Mouse (Mus musculus) neural tube, embryonic 14.5 days (tissue): Measurements from ENCODE around the gene Celsr3. TPM values are rescaled to one million over a fixed set of nuclear protein-coding genes. Genes with fewer than 3 reads are reported as not detected.

ENCODE experiments used
- ATAC-seq: fragments of 200-750 bp; cut with Nextera tagmentation; 2 replicates; pipeline ENCODE4 v1.8.0; 2017; ENCODE audit warnings: low read depth, mild to moderate bottlenecking, moderate TSS enrichment, moderate library complexity
- H3K27ac ChIP-seq: fragments of 300-500 bp; sonication (generic); 2 replicates; pipeline ENCODE4 v1.5.1; 2014; ENCODE audit warnings: low read depth, mild to moderate bottlenecking, control low read depth, low read length, moderate library complexity, mixed read lengths
- H3K27me3 ChIP-seq: fragments of 300-500 bp; sonication (generic); 2 replicates; pipeline ENCODE4 v1.6.1; 2014; ENCODE audit warnings: low read length; ENCODE audit not compliant: control insufficient read depth, insufficient read depth
- H3K36me3 ChIP-seq: fragments of 300-500 bp; sonication (generic); 2 replicates; pipeline ENCODE4 v1.6.1; 2014; ENCODE audit warnings: low read length, mixed read lengths; ENCODE audit not compliant: control insufficient read depth, insufficient read depth
- H3K4me1 ChIP-seq: fragments of 300-500 bp; sonication (generic); 2 replicates; pipeline ENCODE4 v1.6.1; 2014; ENCODE audit warnings: low read length; ENCODE audit not compliant: control insufficient read depth, insufficient read depth
- H3K4me2 ChIP-seq: fragments of 300-500 bp; sonication (generic); 2 replicates; pipeline ENCODE4 v1.6.1; 2014; ENCODE audit warnings: mild to moderate bottlenecking, low read depth, low read length, control low read depth
- H3K4me3 ChIP-seq: fragments of 300-500 bp; sonication (generic); 2 replicates; pipeline ENCODE4 v1.5.1; 2014; ENCODE audit warnings: low read depth, low read length, control low read depth, mixed read lengths
- H3K9ac ChIP-seq: fragments of 300-500 bp; sonication (generic); replicated peaks from 2 replicates; pipeline ENCODE4 v1.6.1; 2014; ENCODE audit warnings: low read depth, mild to moderate bottlenecking, control low read depth, low read length, mixed read lengths
- H3K9me3 ChIP-seq: fragments of 300-500 bp; sonication (generic); 2 replicates; pipeline ENCODE4 v1.6.1; 2016; ENCODE audit warnings: low read length; ENCODE audit not compliant: control insufficient read depth
- WGBS: fragments of 180-500 bp; shearing (Covaris S2); extraction: QIAGEN DNeasy Blood & Tissue Kit; methylation state at CpG from one replicate; pipeline ENCODE4 v1.1.7; 2014; 5-methylcytosine and 5-hydroxymethylcytosine counted together
- polyA plus RNA-seq: library from polyadenylated mRNA; unstranded; fragments of >200 nt; fragmentation: Nextera tagmentation; extraction: Ambion mirVana; gene quantifications from 2 replicates; pipeline ENCODE4 v1.2.1, GENCODE M21; 2014

The Celsr3 gene
- polyA plus RNA-seq, 1 experiment from 2014 or later: 21.6 TPM

- H3K9me3 ChIP-seq: no peaks in the 10 kb centered on the region
- no peak overlapping the region for H3K27ac ChIP-seq
- peak overlapping the region; percentile 23; the same call in 1 of the 2 replicates for H3K4me3 ChIP-seq
- H3K36me3 ChIP-seq: peaks cover 55% of the 10 kb centered on the region
- H3K27me3 ChIP-seq: no peaks in the 10 kb centered on the region; the same call in 1 of the 2 replicates
- ATAC-seq: no peak
- H3K4me1 ChIP-seq: peaks cover 43% of the 10 kb centered on the region
- H3K4me2 ChIP-seq: peak overlapping the region; percentile 52
- no peak overlapping the region for H3K9ac ChIP-seq
- 8% methylated on average over 23 of the region's 23 CpGs for WGBS
Measured at GRCm38 (mm10) chr9:108831637-108832036, 5.5 kb downstream of the Celsr3 start.

GRCm38 (mm10) chr9:108832390-108833108, 6.4 kb downstream of the Celsr3 start:
- Histone ChIP-seq H3K4me1 (peaks cover 37% of the 10 kb centered on the region), H3K9ac (no peak overlapping the region)

GRCm38 (mm10) chr9:108842989-108843388, 16.9 kb downstream of the Celsr3 start:
- peaks cover 75% of the 10 kb centered on the region for H3K36me3 ChIP-seq
- no peaks in the 10 kb centered on the region for H3K9me3 ChIP-seq
- H3K27me3 ChIP-seq: no peaks in the 10 kb centered on the region
- no peak overlapping the region for H3K4me3 ChIP-seq
- H3K4me2 ChIP-seq: no peak overlapping the region
- no peak for ATAC-seq
- 23% methylated on average over 14 of the region's 14 CpGs for WGBS
- no peaks in the 10 kb centered on the region for H3K4me1 ChIP-seq
- H3K9ac ChIP-seq: no peak overlapping the region
- no peak overlapping the region for H3K27ac ChIP-seq

More at GRCm38 (mm10) chr9:108832390-108833108, 6.4 kb downstream of the Celsr3 start:
- H3K27ac ChIP-seq: no peak overlapping the region
- H3K9me3 ChIP-seq: no peaks in the 10 kb centered on the region
- peak; percentile 93 for ATAC-seq
- peaks cover 59% of the 10 kb centered on the region for H3K36me3 ChIP-seq
- H3K4me3 ChIP-seq: peak overlapping the region; percentile 23
- 7% methylated on average over 41 of the region's 46 CpGs for WGBS
- H3K27me3 ChIP-seq: no peaks in the 10 kb centered on the region; the same call in 1 of the 2 replicates
- H3K4me2 ChIP-seq: peak overlapping the region; percentile 52

- H3K4me1 ChIP-seq: no peaks in the 10 kb centered on the region
- no peak overlapping the region for H3K27ac ChIP-seq
- H3K9ac ChIP-seq: no peak overlapping the region
- peaks cover 74% of the 10 kb centered on the region for H3K36me3 ChIP-seq
- H3K4me2 ChIP-seq: no peak overlapping the region
- ATAC-seq: no peak
- H3K4me3 ChIP-seq: no peak overlapping the region
- no peaks in the 10 kb centered on the region for H3K9me3 ChIP-seq
- 75% methylated on average over 5 of the region's 5 CpGs for WGBS
- no peaks in the 10 kb centered on the region for H3K27me3 ChIP-seq
Measured at GRCm38 (mm10) chr9:108845390-108845789, 19.3 kb downstream of the Celsr3 start.

- Histone ChIP-seq H3K4me2 (no peak overlapping the region), H3K27ac (no peak overlapping the region), H3K4me3 (no peak overlapping the region), H3K9ac (no peak overlapping the region), H3K9me3 (no peaks in the 10 kb centered on the region), H3K27me3 (no peaks in the 10 kb centered on the region), H3K4me1 (no peaks in the 10 kb centered on the region), H3K36me3 (peaks cover 61% of the 10 kb centered on the region)
- no peak for ATAC-seq
- WGBS: 85% methylated on average over 4 of the region's 4 CpGs
Measured at GRCm38 (mm10) chr9:108847374-108847773, 21.3 kb downstream of the Celsr3 start.

GRCm38 (mm10) chr9:108848419-108848818, 22.3 kb downstream of the Celsr3 start:
- WGBS: 82% methylated on average over 17 of the region's 17 CpGs
- H3K4me3 ChIP-seq: no peak overlapping the region
- no peak overlapping the region for H3K9ac ChIP-seq
- H3K36me3 ChIP-seq: peaks cover 51% of the 10 kb centered on the region
- no peaks in the 10 kb centered on the region for H3K9me3 ChIP-seq
- ATAC-seq: no peak
- no peak overlapping the region for H3K4me2 ChIP-seq
- H3K4me1 ChIP-seq: peaks cover 4% of the 10 kb centered on the region; the same call in 1 of the 2 replicates
- no peaks in the 10 kb centered on the region for H3K27me3 ChIP-seq
- H3K27ac ChIP-seq: no peak overlapping the region

- WGBS: 89% methylated on average over 3 of the region's 3 CpGs
- H3K36me3 ChIP-seq: peaks cover 27% of the 10 kb centered on the region
Measured at GRCm38 (mm10) chr9:108852976-108853375, 26.9 kb downstream of the Celsr3 start, which contains the start of gene Slc26a6. Gene Slc26a6, plus strand, starts transcription at chr9:108853283.

GRCm38 (mm10) chr9:108853635-108854240, 27.6 kb downstream of the Celsr3 start:
- H3K9ac ChIP-seq: peak overlapping the region; percentile 74
- 3% methylated on average over 25 of the region's 25 CpGs for WGBS
- H3K4me2 ChIP-seq: peak overlapping the region; percentile 78
- peak overlapping the region; percentile 68 for H3K4me3 ChIP-seq
- peak overlapping the region; percentile 74 for H3K27ac ChIP-seq
- H3K4me1 ChIP-seq: peaks cover 10% of the 10 kb centered on the region; the same call in 1 of the 2 replicates
- no peaks in the 10 kb centered on the region for H3K27me3 ChIP-seq
- H3K36me3 ChIP-seq: peaks cover 27% of the 10 kb centered on the region
- ATAC-seq: peak; percentile 94
- H3K9me3 ChIP-seq: no peaks in the 10 kb centered on the region

More at GRCm38 (mm10) chr9:108852976-108853375, 26.9 kb downstream of the Celsr3 start, which contains the start of gene Slc26a6:
- ATAC-seq: no peak
- Histone ChIP-seq H3K4me3 (peak within 1 kb of the TSS; percentile 68), H3K9ac (peak within 1 kb of the TSS; percentile 74), H3K4me2 (peak within 1 kb of the TSS; percentile 78), H3K4me1 (peaks cover 10% of the 10 kb centered on the region; the same call in 1 of the 2 replicates), H3K27me3 (no peaks in the 10 kb centered on the region), H3K27ac (peak within 1 kb of the TSS; percentile 74), H3K9me3 (no peaks in the 10 kb centered on the region)

- H3K4me1 ChIP-seq: peaks cover 10% of the 10 kb centered on the region; the same call in 1 of the 2 replicates
- 0% methylated on average over 28 of the region's 28 CpGs for WGBS
- H3K27me3 ChIP-seq: no peaks in the 10 kb centered on the region
- peak overlapping the region; percentile 74 for H3K9ac ChIP-seq
- H3K4me2 ChIP-seq: peak overlapping the region; percentile 78
- peak overlapping the region; percentile 68 for H3K4me3 ChIP-seq
- H3K27ac ChIP-seq: peak overlapping the region; percentile 74
- peak; percentile 83 for ATAC-seq
- H3K9me3 ChIP-seq: no peaks in the 10 kb centered on the region
- peaks cover 22% of the 10 kb centered on the region for H3K36me3 ChIP-seq
Measured at GRCm38 (mm10) chr9:108854241-108854696, 28.1 kb downstream of the Celsr3 start.
